Mouse (Mus musculus) large intestine, adult 2 months (tissue): ENCODE data around the gene Tmem198. TPM values are rescaled to one million over a fixed set of nuclear protein-coding genes. Genes with fewer than 3 reads are reported as not detected.

Experiments used
- DNase-seq: peaks from one replicate; pipeline ENCODE4 v3.0.0-alpha.2; 2012; ENCODE audit warnings: low read depth, low spot score
- WGBS: fragments of 180-500 bp; shearing (Covaris S2); methylation state at CpG from one replicate; pipeline ENCODE4 v1.1.7; 2018; 5-methylcytosine and 5-hydroxymethylcytosine counted together
- polyA plus RNA-seq: library from polyadenylated mRNA; depleted of rRNA; stranded (reverse); fragments of >200 nt; gene quantifications from 2 replicates; pipeline ENCODE4 v1.2.3, GENCODE M21; 2012

Tmem198 gene
- polyA plus RNA-seq, 1 experiment, result 2.0 TPM

DNA sequence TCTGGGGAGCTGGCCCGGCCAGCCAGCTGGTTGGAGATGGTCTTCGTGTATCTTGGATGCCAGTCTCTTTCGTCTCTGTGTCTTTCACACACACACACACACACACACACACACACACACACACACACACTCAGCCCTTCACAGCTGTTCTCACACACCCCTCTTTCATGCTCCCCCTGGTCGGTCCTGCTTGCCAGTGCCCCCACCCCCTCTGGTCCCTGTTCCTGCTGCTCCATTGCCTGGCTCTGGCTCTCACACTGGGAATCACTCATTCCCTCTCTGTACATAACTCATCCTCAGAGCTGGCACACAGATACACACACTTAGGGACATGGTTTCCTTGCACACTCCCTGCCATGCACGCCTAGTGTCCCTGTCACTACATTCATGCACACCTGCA lies 27.4 kb upstream of the Tmem198 start:
- no peak for DNase-seq
- 82% methylated on average over 4 of the region's 5 CpGs for WGBS

- no peak for DNase-seq
- 76% methylated on average over 3 of the region's 3 CpGs for WGBS
These were observed 23.9 kb upstream of the Tmem198 start for GRCm38 (mm10) chr1:75455433-75455832.

- WGBS, result 64% methylated on average over 5 of the region's 5 CpGs
- DNase-seq, result no peak
These were observed 23.4 kb upstream of the Tmem198 start for GRCm38 (mm10) chr1:75455948-75456347.

- 28% methylated on average over 14 of the region's 14 CpGs for WGBS
These were observed 22.4 kb upstream of the Tmem198 start for GRCm38 (mm10) chr1:75456746-75457564.

GRCm38 (mm10) chr1:75457710-75458024 lies 21.7 kb upstream of the Tmem198 start:
- WGBS, result 12% methylated on average over 10 of the region's 10 CpGs
- DNase-seq, result no peak

More at GRCm38 (mm10) chr1:75456746-75457564, 22.4 kb upstream of the Tmem198 start:
- DNase-seq, result no peak

DNA sequence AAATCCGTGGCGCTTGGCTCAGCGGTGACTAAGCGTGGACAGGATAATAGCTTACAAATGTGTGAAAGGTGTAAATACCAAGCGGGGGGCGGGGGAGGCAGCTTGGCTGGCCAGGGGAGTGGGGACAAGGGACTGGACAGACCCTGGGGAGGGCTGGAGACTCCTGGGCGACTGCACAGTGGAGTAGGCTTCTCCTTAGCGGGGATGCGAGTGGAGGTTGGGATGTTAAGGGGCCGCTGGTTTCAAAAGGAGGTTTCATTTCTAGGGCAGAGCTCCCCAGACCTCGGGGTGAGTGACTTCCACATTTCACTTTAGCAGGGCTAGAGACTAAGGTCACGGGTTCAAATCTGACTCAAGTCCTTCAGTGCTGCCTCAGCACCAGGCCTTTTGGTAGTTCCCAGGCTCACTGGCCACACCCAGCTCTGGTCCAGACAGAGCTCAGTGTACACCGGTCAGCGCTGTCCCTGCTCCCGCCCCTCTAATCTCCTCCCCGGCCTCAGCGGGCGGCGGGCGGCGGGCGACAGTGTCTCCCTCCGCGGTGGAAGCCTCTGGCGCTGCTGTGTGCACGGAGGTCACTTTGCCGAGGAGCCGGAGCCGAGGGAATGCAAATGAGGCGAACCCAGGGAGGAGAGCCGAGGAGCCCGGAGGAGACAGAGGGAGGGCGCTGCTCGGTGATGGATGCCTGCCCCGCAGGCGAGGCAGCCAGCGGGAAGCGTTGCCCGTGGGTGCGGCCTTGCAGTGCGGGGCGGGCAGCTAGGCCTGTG lies 21.1 kb upstream of the Tmem198 start:
- no peak for DNase-seq

DNA sequence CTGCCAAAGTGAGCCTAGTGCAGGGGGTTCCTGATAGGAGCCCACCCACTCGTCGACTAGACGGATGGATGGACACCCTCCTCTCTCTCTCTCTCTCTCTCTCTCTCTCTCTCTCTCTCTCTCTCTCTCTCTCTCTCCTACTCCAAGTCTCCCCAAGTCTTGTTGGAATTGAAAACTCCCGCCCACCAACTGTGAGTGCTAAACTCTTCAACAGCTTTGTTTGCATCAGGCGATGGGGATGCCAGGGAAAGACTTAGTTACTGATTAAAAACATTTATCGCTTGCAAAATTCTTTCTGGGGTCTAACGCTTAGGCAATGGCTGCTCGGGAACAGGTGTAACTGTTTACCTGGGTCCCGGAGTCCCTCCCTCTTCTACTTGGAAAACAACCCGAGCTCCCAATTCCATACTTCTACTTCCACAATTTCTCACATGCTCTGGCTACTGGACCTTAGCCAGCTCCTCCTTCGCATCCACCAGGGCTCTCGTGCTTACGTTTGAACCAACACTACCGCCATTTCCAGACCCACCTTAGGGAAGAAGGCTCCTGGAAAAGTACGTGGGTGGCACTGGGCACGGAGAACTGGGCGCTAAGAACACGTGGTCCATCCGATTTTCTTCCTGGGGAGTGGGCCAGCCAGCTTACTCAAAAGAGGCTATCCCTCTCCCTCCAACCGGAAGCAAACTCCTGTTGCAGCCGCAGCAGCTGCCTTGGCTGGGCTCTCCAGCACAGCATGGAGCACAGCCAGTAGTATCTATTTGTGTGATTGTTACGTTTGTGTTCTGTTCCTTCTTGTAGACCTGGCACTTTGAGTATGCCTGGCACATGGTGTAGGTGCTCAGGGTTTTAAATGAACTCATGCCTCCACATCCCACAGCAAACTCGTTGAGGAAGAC lies 20.3 kb upstream of the Tmem198 start:
- 5% methylated on average over 23 of the region's 23 CpGs for WGBS

More for the DNA sequence above, 21.1 kb upstream of the Tmem198 start:
- WGBS, result 4% methylated on average over 42 of the region's 42 CpGs

GRCm38 (mm10) chr1:75460297-75460696 lies 19.0 kb upstream of the Tmem198 start:
- 62% methylated on average over 7 of the region's 7 CpGs for WGBS
- no peak for DNase-seq

More for the DNA sequence above, 20.3 kb upstream of the Tmem198 start:
- DNase-seq, result no peak

GRCm38 (mm10) chr1:75462636-75463035 lies 16.7 kb upstream of the Tmem198 start:
- WGBS, result 75% methylated on average over 1 of the region's 1 CpGs
- no peak for DNase-seq

DNA sequence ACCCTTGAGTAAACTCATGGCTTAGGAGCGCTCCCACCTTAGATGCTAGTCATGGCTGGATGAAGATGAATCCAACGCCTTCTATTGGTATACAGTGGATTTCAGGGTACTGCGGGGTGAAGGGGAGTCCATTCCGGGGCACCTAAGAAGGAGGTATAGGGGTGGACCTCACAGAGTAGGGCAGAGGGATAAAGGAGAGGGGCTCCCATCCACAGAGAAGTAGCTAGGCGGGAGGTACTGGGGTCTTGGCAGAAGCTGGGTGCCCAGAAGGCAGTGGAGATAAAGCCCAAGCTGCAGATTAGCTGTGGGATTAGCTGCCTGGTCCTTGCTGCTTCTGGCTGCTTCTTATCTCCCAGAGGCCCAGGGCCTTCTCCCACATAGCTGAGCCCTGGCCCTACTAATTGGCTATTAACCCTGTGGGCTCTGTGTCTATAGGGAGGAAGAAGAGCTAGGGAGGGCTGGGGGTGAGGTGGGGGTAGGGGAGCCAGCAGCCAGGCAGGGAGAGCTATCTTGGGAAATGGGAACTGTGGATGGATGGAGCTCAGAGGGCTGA lies 15.6 kb upstream of the Tmem198 start:
- no peak for DNase-seq
- WGBS, result 83% methylated on average over 5 of the region's 5 CpGs

DNA sequence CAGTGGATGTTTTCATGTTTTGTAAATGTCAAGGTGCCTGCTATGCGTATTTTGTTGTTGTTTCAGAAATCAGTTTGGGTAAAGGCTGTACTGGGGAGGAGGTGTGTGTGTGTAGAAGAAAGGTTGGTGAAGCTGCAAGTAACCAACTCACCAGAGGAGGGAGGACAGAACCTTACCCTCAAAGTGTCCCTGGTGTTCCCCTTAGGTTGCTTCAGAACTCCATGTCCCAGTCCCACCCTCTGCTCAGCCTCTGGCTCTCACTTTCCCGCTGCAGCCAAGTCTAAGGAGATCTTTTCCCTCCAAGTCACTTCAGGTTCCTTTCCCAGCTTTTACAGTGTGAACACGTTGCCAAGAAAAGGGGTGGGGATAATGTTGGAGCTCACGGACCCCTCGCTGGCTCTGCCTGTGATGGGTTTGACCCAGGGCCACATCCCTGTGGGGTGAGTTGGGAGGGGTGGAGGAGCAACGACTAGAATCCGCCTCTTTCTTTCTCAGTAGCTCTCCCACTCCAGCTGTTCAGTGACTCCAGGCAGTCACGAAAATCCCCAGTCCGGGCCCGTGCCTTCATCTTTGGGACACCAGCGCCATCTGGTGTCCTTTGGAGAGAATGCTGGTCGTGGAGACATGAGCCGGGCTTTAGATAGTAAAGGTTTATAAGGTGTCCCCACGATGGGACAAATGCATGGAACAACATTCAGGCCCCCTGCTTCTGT lies 12.0 kb upstream of the Tmem198 start:
- 6% methylated on average over 14 of the region's 14 CpGs for WGBS
- peak; percentile 52 for DNase-seq

GRCm38 (mm10) chr1:75469287-75469825 lies 10.0 kb upstream of the Tmem198 start:
- WGBS, result 73% methylated on average over 17 of the region's 17 CpGs
- no peak for DNase-seq

GRCm38 (mm10) chr1:75476441-75476840 lies 2.9 kb upstream of the Tmem198 start:
- DNase-seq, result no peak
- 98% methylated on average over 11 of the region's 11 CpGs for WGBS

- WGBS, result 17% methylated on average over 35 of the region's 35 CpGs
- DNase-seq, result peak; percentile 43
These were observed 1.9 kb upstream of the Tmem198 start for GRCm38 (mm10) chr1:75477264-75477965.

- WGBS, result 46% methylated on average over 3 of the region's 3 CpGs
- no peak for DNase-seq
These were observed 1.4 kb upstream of the Tmem198 start for GRCm38 (mm10) chr1:75477966-75478290.

GRCm38 (mm10) chr1:75478497-75478896 lies 835 bp upstream of the Tmem198 start:
- DNase-seq, result no peak
- 1% methylated on average over 22 of the region's 25 CpGs for WGBS

DNA sequence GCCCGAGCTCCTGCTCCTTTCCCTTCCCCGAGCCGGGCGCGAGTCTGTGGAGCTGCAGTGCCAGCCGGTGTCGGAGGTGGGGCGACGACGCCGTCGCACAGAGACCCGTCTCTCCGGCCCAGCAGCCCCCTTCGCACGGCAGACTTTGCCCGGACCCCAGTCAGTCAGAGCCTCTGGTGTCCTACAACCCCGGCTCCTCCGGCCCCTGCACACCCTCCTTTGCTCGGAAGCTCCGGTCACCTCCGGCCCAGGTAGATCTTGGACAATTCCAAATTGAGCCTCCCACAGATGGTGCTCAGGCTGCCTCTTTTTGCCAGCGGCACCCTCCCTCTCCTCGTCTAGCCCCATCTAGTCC lies 280 bp downstream of the Tmem198 start:
- DNase-seq, result no peak
- WGBS, result 2% methylated on average over 24 of the region's 24 CpGs

DNA sequence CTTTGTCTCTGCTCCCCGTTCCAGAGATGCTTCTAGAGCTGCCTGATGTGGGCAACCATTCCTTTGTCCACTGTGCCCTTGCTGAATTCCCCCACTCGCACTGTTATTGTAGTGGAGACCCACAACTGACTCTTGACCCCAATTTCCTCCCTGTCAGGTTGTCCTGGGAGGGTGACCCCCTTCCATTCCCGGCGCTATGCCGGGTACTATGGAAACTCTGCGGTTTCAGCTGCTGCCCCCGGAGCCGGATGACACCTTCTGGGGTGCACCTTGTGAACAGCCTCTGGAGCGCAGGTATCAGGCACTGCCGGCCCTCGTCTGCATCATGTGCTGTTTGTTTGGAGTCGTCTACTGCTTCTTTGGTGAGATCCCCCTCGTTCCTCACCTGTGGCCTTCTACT lies 704 bp downstream of the Tmem198 start:
- WGBS, result 20% methylated on average over 13 of the region's 13 CpGs
- DNase-seq, result no peak
